ENCODE assay signal across 8 mouse cellular contexts in the genomic region with DNA sequence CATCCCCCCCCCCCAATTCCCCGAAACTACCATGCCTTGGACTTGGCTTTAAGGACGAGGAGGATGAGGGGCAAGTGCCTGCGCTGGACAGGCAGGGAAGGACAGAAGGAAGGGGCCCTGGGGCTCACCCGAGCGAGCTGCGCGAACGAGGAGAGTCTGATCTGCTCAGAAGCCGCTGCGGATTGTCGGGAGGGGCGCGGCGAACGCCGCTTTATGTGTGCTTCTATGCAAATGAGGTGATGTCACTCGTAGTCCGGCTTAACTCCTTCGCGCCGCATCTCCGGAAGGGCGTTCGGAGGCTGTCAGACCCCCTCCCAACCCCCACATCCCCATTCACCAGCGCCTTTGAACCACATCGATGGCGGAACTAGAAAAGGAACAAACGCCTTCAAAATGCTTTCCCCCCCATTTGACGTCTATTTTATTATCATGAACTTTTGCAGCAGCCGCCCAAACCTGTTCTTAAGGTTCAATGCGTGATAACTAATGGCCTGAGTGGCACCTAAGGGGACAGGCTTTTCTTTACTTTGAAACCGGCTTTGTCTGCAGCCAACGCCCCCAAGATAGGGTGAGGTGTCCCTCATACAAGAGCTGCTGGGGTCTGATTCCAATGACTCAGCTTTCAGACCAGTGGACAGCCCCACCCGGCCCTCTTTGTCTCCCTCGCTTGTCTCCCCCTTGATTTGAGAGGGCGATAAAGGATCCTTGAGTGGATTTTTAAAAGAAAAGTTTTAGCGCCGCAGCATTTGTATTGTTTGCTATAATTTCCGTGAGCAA. TPM values are rescaled to one million over a fixed set of nuclear protein-coding genes. Genes with fewer than 3 reads are reported as not detected.
DNase-seq lines count a peak whose midpoint lies in the region; ATAC-seq and TF ChIP-seq lines count a peak whose summit lies in the region.

Gene Tmsb4x, minus strand, starts transcription at position 338 of the 777 bp plus-strand sequence.

- ATAC-seq in heart, embryonic 11.5 days (replicated peaks; ENCODE audit: insufficient number of reproducible peaks, low FRiP score, low TSS enrichment): peak; percentile 83
- ATAC-seq in kidney, embryonic 16.5 days (ENCODE audit: low FRiP score, low TSS enrichment): peak; percentile 88
- ATAC-seq in liver, embryonic 11.5 days (replicated peaks; ENCODE audit: low FRiP score): peak; percentile 85

- peak within 1 kb of the TSS; percentile 99 for H3K27ac ChIP-seq in bone marrow macrophage, adult 2 months (ENCODE audit: insufficient read depth, low read depth, low read length)
- peak within 1 kb of the TSS; percentile 91 for H3K27ac ChIP-seq in heart, embryonic 11.5 days (ENCODE audit: low read depth, low read length)
- H3K27ac ChIP-seq in kidney, embryonic 16.5 days (ENCODE audit: low read length): peak within 1 kb of the TSS; percentile 88
- H3K27ac ChIP-seq in liver, embryonic 11.5 days (ENCODE audit: low read depth, low read length): peak within 1 kb of the TSS; percentile 68

- no peak for TF ChIP-seq CTCF in bone marrow macrophage, adult 2 months (IDR thresholded peaks at IDR 0.05; ENCODE audit: low read depth, low read length)

- peak within 1 kb of the TSS; percentile 59 for H3K4me2 ChIP-seq in heart, embryonic 11.5 days
- H3K4me2 ChIP-seq in kidney, embryonic 16.5 days (replicated peaks; ENCODE audit: low read depth, low read length): peak within 1 kb of the TSS; percentile 54
- H3K4me2 ChIP-seq in liver, embryonic 11.5 days: peak within 1 kb of the TSS; percentile 68
- H3K4me2 ChIP-seq in myocyte (ENCODE audit: low read depth): peak within 1 kb of the TSS; percentile 65

- peak within 1 kb of the TSS; percentile 79 for H3K4me3 ChIP-seq in bone marrow macrophage, adult 2 months (ENCODE audit: insufficient read depth, low read length)
- H3K4me3 ChIP-seq in erythroblast, embryonic 14.5 days (replicated peaks): peak within 1 kb of the TSS; percentile 54
- peak within 1 kb of the TSS; percentile 61 for H3K4me3 ChIP-seq in heart, embryonic 11.5 days (ENCODE audit: low read depth, low read length)
- peak within 1 kb of the TSS; percentile 67 for H3K4me3 ChIP-seq in kidney, embryonic 16.5 days (ENCODE audit: low read length)
- peak within 1 kb of the TSS; percentile 59 for H3K4me3 ChIP-seq in liver, embryonic 11.5 days (ENCODE audit: low read depth, low read length)
- H3K4me3 ChIP-seq in myocyte: peak within 1 kb of the TSS; percentile 93

- no peaks in the 10 kb centered on the region for H3K36me3 ChIP-seq in erythroblast, embryonic 14.5 days (ENCODE audit: control insufficient read depth)
- H3K36me3 ChIP-seq in heart, embryonic 11.5 days (ENCODE audit: control insufficient read depth, insufficient read depth, low read length): no peaks in the 10 kb centered on the region
- H3K36me3 ChIP-seq in kidney, embryonic 16.5 days (ENCODE audit: insufficient read depth, low read length): no peaks in the 10 kb centered on the region
- H3K36me3 ChIP-seq in liver, embryonic 11.5 days (ENCODE audit: control insufficient read depth, insufficient read depth, low read length): no peaks in the 10 kb centered on the region
- H3K36me3 ChIP-seq in myocyte (ENCODE audit: control insufficient read depth, insufficient read depth): peaks cover 8% of the 10 kb centered on the region

- peak within 1 kb of the TSS; percentile 89 for H3K9ac ChIP-seq in heart, embryonic 11.5 days (ENCODE audit: low read depth, low read length)
- H3K9ac ChIP-seq in kidney, embryonic 16.5 days (replicated peaks; ENCODE audit: low read length): peak within 1 kb of the TSS; percentile 76
- peak within 1 kb of the TSS; percentile 69 for H3K9ac ChIP-seq in liver, embryonic 11.5 days (ENCODE audit: low read depth, low read length)

- peaks cover 6% of the 10 kb centered on the region; the same call in 1 of the 2 replicates for H3K9me3 ChIP-seq in erythroblast, embryonic 14.5 days (ENCODE audit: control insufficient read depth, low read length)
- no peaks in the 10 kb centered on the region for H3K9me3 ChIP-seq in heart, embryonic 11.5 days (replicated peaks; ENCODE audit: control insufficient read depth, low read length)
- H3K9me3 ChIP-seq in kidney, embryonic 16.5 days (ENCODE audit: low read length): no peaks in the 10 kb centered on the region
- H3K9me3 ChIP-seq in liver, embryonic 11.5 days (ENCODE audit: control insufficient read depth, low read length): no peaks in the 10 kb centered on the region

- DNase-seq in 416B (ENCODE audit: low read depth): peak; percentile 92
- DNase-seq in liver, embryonic 11.5 days (ENCODE audit: low spot score): peak; percentile 76
- DNase-seq in spleen, postnatal 4 days (ENCODE audit: low spot score in 2 of 2): peak; percentile 79 to 91

- peak; percentile 94 for TF ChIP-seq POLR2A in bone marrow macrophage, adult 2 months (IDR thresholded peaks at IDR 0.05; ENCODE audit: borderline replicate concordance, low read depth, low read length)
- peak; percentile 100 for TF ChIP-seq POLR2A in myocyte (IDR thresholded peaks at IDR 0.05; ENCODE audit: insufficient read length, low read depth)

- H3K79me2 ChIP-seq in myocyte (ENCODE audit: control insufficient read depth, insufficient read depth): peaks cover 12% of the 10 kb centered on the region

- no peak within 1 kb of the TSS for H3ac ChIP-seq in myocyte (ENCODE audit: control insufficient read depth, insufficient read length)

- 15% methylated on average over 39 of the region's 39 CpGs for WGBS in heart, embryonic 11.5 days (ENCODE audit: insufficient replicate concordance)
- 24% methylated on average over 39 of the region's 39 CpGs for WGBS in kidney, embryonic 16.5 days
- WGBS in liver, embryonic 11.5 days: 18% methylated on average over 39 of the region's 39 CpGs

- H3K4me1 ChIP-seq in bone marrow macrophage, adult 2 months (ENCODE audit: control insufficient read depth, insufficient read depth, low read length): peaks cover 22% of the 10 kb centered on the region
- peaks cover 5% of the 10 kb centered on the region for H3K4me1 ChIP-seq in erythroblast, embryonic 14.5 days (ENCODE audit: control insufficient read depth)
- H3K4me1 ChIP-seq in heart, embryonic 11.5 days (ENCODE audit: control insufficient read depth, insufficient read depth, low read length): no peaks in the 10 kb centered on the region
- H3K4me1 ChIP-seq in kidney, embryonic 16.5 days (ENCODE audit: insufficient read depth, low read length): peaks cover 6% of the 10 kb centered on the region; the same call in 1 of the 2 replicates
- H3K4me1 ChIP-seq in liver, embryonic 11.5 days (replicated peaks; ENCODE audit: control insufficient read depth, insufficient read depth, low read length): peaks cover 2% of the 10 kb centered on the region; the same call in 1 of the 2 replicates

- peaks cover 38% of the 10 kb centered on the region for H3K27me3 ChIP-seq in erythroblast, embryonic 14.5 days (ENCODE audit: control insufficient read depth)
- H3K27me3 ChIP-seq in heart, embryonic 11.5 days (ENCODE audit: control insufficient read depth, insufficient read depth, low read length): no peaks in the 10 kb centered on the region
- peaks cover 26% of the 10 kb centered on the region; the same call in 1 of the 2 replicates for H3K27me3 ChIP-seq in kidney, embryonic 16.5 days (ENCODE audit: insufficient read depth, low read length)
- H3K27me3 ChIP-seq in liver, embryonic 11.5 days (replicated peaks; ENCODE audit: control insufficient read depth, insufficient read depth, low read length): peaks cover 15% of the 10 kb centered on the region
- H3K27me3 ChIP-seq in myocyte (ENCODE audit: control insufficient read depth, insufficient read depth, insufficient read length): no peaks in the 10 kb centered on the region

TF ChIP-seq in myocyte, 11 proteins besides CTCF, POLR2A, EP300 and RAD21:
- TF ChIP-seq MAX (IDR thresholded peaks at IDR 0.05; ENCODE audit: low read depth): no peak
- no peak for TF ChIP-seq SRF (IDR thresholded peaks at IDR 0.05; ENCODE audit: control insufficient read depth, insufficient read length, low read depth)
- TF ChIP-seq POLR2AphosphoS2 (IDR thresholded peaks at IDR 0.05; ENCODE audit: insufficient read length, low read depth): peak; percentile 100
- TF ChIP-seq E2F4 (IDR thresholded peaks at IDR 0.05; ENCODE audit: insufficient read depth): no peak

RNA-seq across cellular contexts. Expression of gene Tmsb4x, which starts in this region (rescaled TPM):
- 12,467 and 14,564 TPM in 2 replicates for polyA plus RNA-seq in bone marrow macrophage, adult 2 months (2012; ENCODE audit: insufficient read depth, insufficient read length, missing spikeins)
- 0.67 and 1.1 TPM in 2 replicates for polyA plus RNA-seq in erythroblast, embryonic 14.5 days (2012)
- polyA plus RNA-seq in heart, embryonic 11.5 days (2014; fragmentation: Nextera tagmentation; extraction: Ambion mirVana): 2,694 and 2,831 TPM in 2 replicates
- 2,464 and 2,500 TPM in 2 replicates for polyA plus RNA-seq in kidney, embryonic 16.5 days (2015; fragmentation: Nextera tagmentation; extraction: Ambion mirVana)
- 1,729 and 1,856 TPM in 2 replicates for polyA plus RNA-seq in liver, embryonic 11.5 days (2014; fragmentation: Nextera tagmentation; extraction: Ambion mirVana)
- polyA plus RNA-seq in myocyte (2012; fragmentation: generic; extraction: Trizol): 1,682 TPM

Comparison
In these comparisons a context has a peak if more than half of its experiments do, and no peak if none do; other contexts are left out.
1. Peak in every context shown above with its lines: DNase-seq, ATAC-seq, H3K4me3 ChIP-seq and H3K27ac ChIP-seq.
2. RNA of gene Tmsb4x (polyA plus RNA-seq): 12,467 to 14,564 TPM in bone marrow macrophage, adult 2 months, 2,694 to 2,831 TPM in heart, embryonic 11.5 days, 2,464 to 2,500 TPM in kidney, embryonic 16.5 days, 1,729 to 1,856 TPM in liver, embryonic 11.5 days and 1,682 TPM in myocyte (single experiment); 0.67 to 1.1 TPM in erythroblast, embryonic 14.5 days; every median in the first group is over 100 times any median in the second.